Mouse (Mus musculus): ENCODE measurements around the gene Pigw. TPM values are rescaled to one million over a fixed set of nuclear protein-coding genes. Genes with fewer than 3 reads are reported as not detected.
"Not testable (repeated sequence)": the region's sequence is repeated elsewhere in the genome, so short reads cannot be mapped to it uniquely, and the experiment has no call there.

The Pigw gene
- polyA plus RNA-seq, 1 experiment from 2014 or later, result 12.2 TPM

DNA sequence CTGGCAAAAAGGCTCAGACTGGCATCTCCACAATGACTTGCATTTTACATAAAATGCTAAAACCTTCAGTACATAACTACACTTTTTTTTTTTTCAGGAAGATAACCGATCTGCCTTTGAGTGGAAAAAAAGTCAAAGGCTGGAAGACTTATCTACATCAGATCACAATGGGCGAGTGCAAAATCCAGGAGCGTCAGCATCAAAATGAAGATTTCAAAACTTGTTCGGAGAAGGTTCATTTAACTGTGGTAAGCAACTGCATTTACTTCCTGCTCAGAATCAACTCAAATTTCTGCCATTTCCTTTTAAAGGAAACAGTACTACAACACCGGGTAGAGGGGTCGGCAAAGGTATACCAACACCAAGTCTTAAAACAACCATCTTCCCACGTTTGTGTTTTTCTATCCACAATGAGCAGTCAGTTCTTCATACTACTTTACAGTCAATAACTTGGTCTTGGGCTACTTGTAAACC is 11.3 kb downstream of the Pigw start:
- DNase-seq (ENCODE audit: low read depth, low spot score) (no peak), ATAC-seq (no peak)
- TF ChIP-seq CTCF (IDR thresholded peaks at IDR 0.05), result no peak
- POLR2A ChIA-PET, result interaction anchor here (0.7 to 4.0 kb wide), 2 partner anchors 11 to 36 kb away, joined by 5 to 25 read pairs; partner anchors contain the start of genes Myo19 and Pigw
- CTCF ChIA-PET, result interaction anchor here (0.7 kb wide), 1 partner anchor 49 kb away, joined by 3 read pairs; the partner anchor contains the start of gene Mrm1
- in situ Hi-C loops (cut with MboI; ENCODE audit: low pct_unique_long_range_greater_than_20kb), result no loop called here
- no peaks in the 10 kb centered on the region for H3K27me3 ChIP-seq

GRCm38 (mm10) chr11:84867586-84867985 is 12.5 kb downstream of the Pigw start:
- in situ Hi-C loops (cut with MboI; ENCODE audit: low pct_unique_long_range_greater_than_20kb), result no loop called here
- ChIA-PET POLR2A (no interaction called here), CTCF (no interaction called here)
- TF ChIP-seq CTCF (IDR thresholded peaks at IDR 0.05), result no peak
- DNase-seq (ENCODE audit: low read depth, low spot score) (no peak), ATAC-seq (no peak)
- no peaks in the 10 kb centered on the region for H3K27me3 ChIP-seq

- DNase-seq (ENCODE audit: low read depth, low spot score), result no peak
Measured at GRCm38 (mm10) chr11:84865268-84865667, 14.8 kb downstream of the Pigw start.

GRCm38 (mm10) chr11:84855285-84855684 is 24.8 kb downstream of the Pigw start:
- no peaks in the 10 kb centered on the region for H3K27me3 ChIP-seq
- ChIA-PET CTCF (interaction anchor here (1.8 kb wide), 1 partner anchor 10 kb away, joined by 5 read pairs; no protein-coding TSS in a partner anchor), POLR2A (no interaction called here)
- no peak for DNase-seq (ENCODE audit: low read depth, low spot score)
- in situ Hi-C loops (cut with MboI; ENCODE audit: low pct_unique_long_range_greater_than_20kb), result no loop called here
- ATAC-seq, result no peak
- no peak for TF ChIP-seq CTCF (IDR thresholded peaks at IDR 0.05)

More at GRCm38 (mm10) chr11:84865268-84865667, 14.8 kb downstream of the Pigw start:
- H3K27me3 ChIP-seq, result no peaks in the 10 kb centered on the region
- in situ Hi-C loops (cut with MboI; ENCODE audit: low pct_unique_long_range_greater_than_20kb), result no loop called here
- ChIA-PET POLR2A (no interaction called here), CTCF (interaction anchor here (2.1 kb wide), 1 partner anchor 9 kb away, joined by 5 read pairs; no protein-coding TSS in a partner anchor)
- TF ChIP-seq CTCF (IDR thresholded peaks at IDR 0.05), result no peak
- ATAC-seq, result no peak

- ChIA-PET POLR2A (no interaction called here), CTCF (interaction anchor here (0.7 kb wide), 1 partner anchor 14 kb away, joined by 3 read pairs; no protein-coding TSS in a partner anchor)
- no peaks in the 10 kb centered on the region for H3K27me3 ChIP-seq
- in situ Hi-C loops (cut with MboI; ENCODE audit: low pct_unique_long_range_greater_than_20kb), result loop anchor here (25.0 kb wide), 1 partner anchor 1060 kb away; no protein-coding TSS in a partner anchor
- ATAC-seq, result no peak
- DNase-seq (ENCODE audit: low read depth, low spot score), result no peak
- TF ChIP-seq CTCF (IDR thresholded peaks at IDR 0.05), result no peak
Measured at GRCm38 (mm10) chr11:84847475-84848090, 32.5 kb downstream of the Pigw start.

GRCm38 (mm10) chr11:84846741-84847474 is 33.2 kb downstream of the Pigw start:
- in situ Hi-C loops (cut with MboI; ENCODE audit: low pct_unique_long_range_greater_than_20kb), result loop anchor here (25.0 kb wide), 1 partner anchor 1060 kb away; no protein-coding TSS in a partner anchor
- no peaks in the 10 kb centered on the region for H3K27me3 ChIP-seq
- no peak for ATAC-seq
- TF ChIP-seq CTCF (IDR thresholded peaks at IDR 0.05), result no peak
- POLR2A ChIA-PET, result no interaction called here
- CTCF ChIA-PET, result interaction anchor here (0.7 kb wide), 1 partner anchor 13 kb away, joined by 3 read pairs; no protein-coding TSS in a partner anchor
- no peak for DNase-seq (ENCODE audit: low read depth, low spot score)

DNA sequence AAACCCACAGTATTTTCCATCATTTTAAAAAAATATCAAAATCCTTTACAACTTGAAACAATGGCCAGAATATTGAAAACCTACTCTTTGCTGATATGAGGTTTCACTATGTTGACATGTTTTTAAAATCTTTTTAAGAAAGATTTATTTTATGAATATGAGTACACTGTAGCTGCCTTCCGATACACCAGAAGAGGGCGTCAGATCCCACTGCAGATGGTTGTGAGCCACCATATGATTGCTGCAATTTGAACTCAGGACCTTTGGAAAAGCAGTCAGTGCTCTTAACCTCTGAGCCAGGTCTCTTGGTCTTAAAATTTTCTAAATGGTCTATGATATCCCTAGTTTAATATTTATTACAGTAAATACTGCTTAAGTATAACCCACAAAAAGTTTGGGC is 40.8 kb downstream of the Pigw start:
- peak; percentile 35 for TF ChIP-seq CTCF (IDR thresholded peaks at IDR 0.05)

GRCm38 (mm10) chr11:84829495-84829894 is 50.6 kb downstream of the Pigw start:
- in situ Hi-C loops (cut with MboI; ENCODE audit: low pct_unique_long_range_greater_than_20kb), result loop anchor here (25.0 kb wide), 1 partner anchor 1042 kb away; no protein-coding TSS in a partner anchor
- ChIA-PET CTCF (interaction anchor here (1.0 kb wide), 1 partner anchor 14 kb away, joined by 3 read pairs; no protein-coding TSS in a partner anchor), POLR2A (interaction anchor here (1.0 to 3.1 kb wide), 2 partner anchors 10 to 16 kb away, joined by 4 to 16 read pairs; partner anchors contain the start of gene Mrm1)
- ATAC-seq; H3K27me3 ChIP-seq; DNase-seq (ENCODE audit: low read depth, low spot score): not testable (repeated sequence)

More for the DNA sequence above, 40.8 kb downstream of the Pigw start:
- ChIA-PET POLR2A (interaction anchor here (0.7 to 1.1 kb wide), 2 partner anchors 33 to 276 kb away, joined by 3 to 5 read pairs; no protein-coding TSS in a partner anchor), CTCF (no interaction called here)
- no peak for DNase-seq (ENCODE audit: low read depth, low spot score)
- H3K27me3 ChIP-seq, result no peaks in the 10 kb centered on the region
- in situ Hi-C loops (cut with MboI; ENCODE audit: low pct_unique_long_range_greater_than_20kb), result loop anchor here (25.0 kb wide), 1 partner anchor 1052 kb away; no protein-coding TSS in a partner anchor
- no peak for ATAC-seq

- in situ Hi-C loops (cut with MboI; ENCODE audit: low pct_unique_long_range_greater_than_20kb), result loop anchor here (25.0 kb wide), 1 partner anchor 1041 kb away; no protein-coding TSS in a partner anchor
- DNase-seq (ENCODE audit: low read depth, low spot score), result no peak
- POLR2A ChIA-PET, result interaction anchor here (0.8 to 3.1 kb wide), 3 partner anchors 9 to 17 kb away, joined by 3 to 16 read pairs (median 4); partner anchors contain the start of gene Mrm1
- ATAC-seq, result peak; percentile 91
- no peak for TF ChIP-seq CTCF (IDR thresholded peaks at IDR 0.05)
- CTCF ChIA-PET, result interaction anchor here (1.0 to 1.7 kb wide), 2 partner anchors 10 to 15 kb away, joined by 3 to 11 read pairs; partner anchors contain the start of gene Mrm1
- no peaks in the 10 kb centered on the region for H3K27me3 ChIP-seq
Measured at GRCm38 (mm10) chr11:84828516-84829399, 51.3 kb downstream of the Pigw start, which contains the start of gene Dhrs11. Gene Dhrs11 (minus strand): TSS chr11:84828994.

All from Patski (cell line).